Mouse (Mus musculus): ENCODE measurements around the gene Rec114.

Rec114 gene

DNA sequence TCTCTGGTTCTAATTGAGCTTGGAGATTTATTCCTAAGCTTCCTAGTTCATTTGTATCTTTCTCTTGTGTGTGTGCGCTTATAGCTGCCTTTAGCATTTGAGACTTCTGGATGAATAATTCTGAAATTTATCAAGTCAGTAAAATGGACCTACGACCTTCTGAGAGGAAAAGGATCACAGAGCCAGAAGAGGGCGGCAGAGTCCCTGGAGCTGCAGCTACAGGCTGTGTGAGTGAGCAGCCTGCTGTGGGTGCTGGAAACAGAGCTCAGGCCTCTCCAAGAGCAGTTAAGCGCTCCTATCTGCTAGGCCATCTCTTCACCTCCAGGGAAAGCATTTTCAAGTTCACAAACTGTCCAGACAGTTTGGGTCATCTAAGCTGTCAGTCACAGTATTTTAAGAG is 81.8 kb downstream of the Rec114 start:
- DNase-seq (ENCODE audit: low spot score): no peak

DNA sequence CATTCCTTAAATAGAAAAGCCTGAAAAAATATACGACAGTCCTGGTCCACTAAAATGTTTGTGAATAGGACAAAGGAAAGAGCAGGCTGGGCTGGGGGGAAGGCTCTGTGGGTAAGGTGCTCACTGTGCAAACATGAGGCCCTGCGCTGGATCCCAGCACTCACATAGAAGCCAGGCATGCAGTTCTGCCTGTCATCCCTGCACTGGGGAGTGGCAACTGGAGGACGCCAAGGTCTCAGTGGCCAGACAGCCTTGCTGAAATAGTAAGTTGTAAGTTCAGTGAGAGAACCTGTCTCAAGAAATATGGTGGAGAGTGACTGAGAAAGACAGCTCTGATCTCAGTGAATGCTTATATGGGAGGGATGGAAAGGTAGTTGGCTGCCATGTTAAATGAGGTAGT is 83.1 kb downstream of the Rec114 start:
- no peak for DNase-seq (ENCODE audit: low spot score)

DNA sequence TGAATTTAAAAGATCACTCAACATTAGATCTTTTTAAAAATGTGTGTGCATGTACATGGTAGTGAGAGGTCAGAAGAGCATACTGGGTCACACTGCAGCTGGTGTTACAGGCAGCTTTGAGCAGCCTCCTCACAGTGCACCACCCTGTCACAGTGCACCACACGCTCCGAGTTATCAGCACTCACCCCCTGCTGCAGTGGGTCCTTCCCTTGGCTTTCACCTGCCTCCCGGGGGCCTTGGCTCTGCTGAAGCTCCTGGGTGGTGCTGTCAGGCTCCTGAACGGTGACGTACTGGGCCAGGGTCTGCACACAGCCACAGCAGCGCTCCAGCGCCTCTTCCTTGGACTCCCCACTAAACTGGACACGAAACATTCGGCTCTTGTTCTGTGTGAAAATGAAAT is 83.8 kb downstream of the Rec114 start:
- DNase-seq (ENCODE audit: low spot score): no peak

DNA sequence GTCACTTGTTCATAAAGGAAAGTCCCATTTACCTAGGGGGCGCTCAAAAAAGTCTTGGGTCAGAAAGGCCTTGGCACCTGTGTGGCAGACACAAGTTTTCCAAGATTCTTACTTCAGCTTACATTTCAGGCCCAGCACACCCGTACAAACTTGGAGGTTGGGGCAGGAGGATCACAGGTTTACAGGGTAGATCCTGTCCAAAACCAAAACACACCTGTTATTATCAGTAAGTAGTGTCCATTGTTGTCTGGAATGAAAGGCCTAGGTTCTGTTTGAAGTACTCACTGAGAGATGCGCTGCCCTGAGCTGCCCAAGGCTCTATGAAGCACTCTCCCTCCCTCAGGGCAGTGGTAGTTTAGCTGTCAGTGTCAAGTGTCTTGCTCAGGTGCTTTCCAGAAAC is 84.4 kb downstream of the Rec114 start:
- DNase-seq (ENCODE audit: low spot score): no peak

DNA sequence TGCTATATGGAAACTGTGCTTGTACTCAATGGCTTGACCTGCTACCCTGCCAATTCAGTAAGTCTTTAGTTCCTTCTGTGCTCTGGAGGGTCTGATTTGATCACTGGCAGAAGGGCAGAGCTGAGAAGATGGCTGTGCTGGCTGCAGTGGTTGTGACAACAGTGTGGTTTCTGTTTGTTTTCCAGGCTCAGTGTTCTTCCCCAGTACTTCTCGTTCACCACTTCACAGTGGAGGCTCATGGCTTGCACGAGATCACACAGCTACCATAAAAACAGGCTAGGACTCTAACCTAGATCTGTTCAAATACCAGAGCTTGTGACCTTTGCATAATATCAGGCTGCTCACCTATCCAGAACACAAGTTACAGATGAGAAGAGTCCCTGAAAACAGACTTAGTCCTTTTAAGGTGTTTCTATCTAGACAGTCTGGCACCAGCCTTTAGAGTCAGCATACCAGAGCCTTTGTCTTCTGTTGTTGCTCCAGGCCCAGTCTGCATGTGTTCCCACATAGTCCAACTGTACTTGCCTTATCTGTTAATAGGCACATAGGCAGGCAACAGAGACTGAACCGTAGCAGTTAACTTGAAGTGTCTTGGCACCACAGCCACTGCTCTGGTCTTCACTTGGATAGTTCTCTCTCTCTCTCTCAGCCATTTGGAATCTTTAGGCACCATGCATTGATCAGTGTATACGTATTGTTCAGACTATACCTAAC is 85.0 kb downstream of the Rec114 start:
- DNase-seq (ENCODE audit: low spot score): no peak

DNA sequence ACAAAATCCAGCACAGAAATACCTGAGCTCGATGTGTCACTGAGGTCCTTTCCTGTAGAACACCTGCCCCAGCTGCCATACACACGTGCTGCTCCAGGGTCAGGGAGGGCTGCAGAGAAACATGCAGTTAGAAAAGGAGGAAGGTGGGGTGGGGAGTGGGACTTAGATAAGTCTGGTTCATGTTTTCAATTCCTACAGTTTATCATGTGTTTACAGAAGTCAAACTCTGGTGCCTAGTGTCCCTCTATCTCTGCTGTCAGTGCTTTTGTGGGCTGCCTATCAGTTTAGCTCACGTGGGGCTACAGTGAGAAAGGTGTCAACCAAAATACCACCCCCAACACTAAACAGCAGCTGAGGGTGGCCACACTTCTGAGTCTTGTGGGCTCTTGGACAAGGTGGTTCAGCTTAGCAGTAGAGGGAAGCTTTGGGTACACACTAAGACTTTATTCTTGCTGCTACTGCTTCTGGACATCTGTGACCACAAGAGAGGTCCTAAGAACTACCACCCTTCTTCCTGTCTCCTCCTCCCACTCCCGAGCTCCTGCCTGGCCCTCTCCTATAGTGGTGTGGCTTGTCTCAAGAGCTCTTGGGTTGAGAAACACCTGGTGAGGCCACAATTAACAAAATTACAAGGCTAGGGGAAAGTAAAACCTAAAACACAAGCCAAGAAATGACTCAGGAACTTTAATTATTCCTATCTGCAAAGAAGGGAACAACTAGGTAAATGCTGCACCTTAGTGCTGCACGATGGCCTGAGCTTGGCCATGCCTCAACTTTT is 85.8 kb downstream of the Rec114 start:
- DNase-seq (ENCODE audit: low spot score): peak; percentile 19

DNA sequence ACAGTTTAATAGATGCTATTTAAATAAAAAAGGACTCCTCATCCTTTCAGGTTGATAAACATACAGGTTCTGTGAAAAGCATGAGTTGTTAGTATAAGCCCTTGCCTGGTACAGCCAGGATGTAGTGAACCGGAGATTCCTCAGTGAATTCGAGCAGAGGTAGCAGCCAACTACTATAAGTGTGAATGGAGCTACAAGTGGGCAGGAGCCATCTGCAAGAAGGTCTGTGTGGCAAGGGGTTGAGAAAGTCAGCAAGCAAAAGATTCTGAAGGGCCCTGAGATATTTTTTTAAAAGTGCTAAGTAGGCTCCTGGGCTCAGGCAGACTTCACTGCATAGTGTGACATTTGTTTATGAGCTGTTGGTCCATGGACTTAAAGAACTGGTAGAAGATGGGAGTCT is 86.9 kb downstream of the Rec114 start:
- no peak for DNase-seq (ENCODE audit: low spot score)

DNA sequence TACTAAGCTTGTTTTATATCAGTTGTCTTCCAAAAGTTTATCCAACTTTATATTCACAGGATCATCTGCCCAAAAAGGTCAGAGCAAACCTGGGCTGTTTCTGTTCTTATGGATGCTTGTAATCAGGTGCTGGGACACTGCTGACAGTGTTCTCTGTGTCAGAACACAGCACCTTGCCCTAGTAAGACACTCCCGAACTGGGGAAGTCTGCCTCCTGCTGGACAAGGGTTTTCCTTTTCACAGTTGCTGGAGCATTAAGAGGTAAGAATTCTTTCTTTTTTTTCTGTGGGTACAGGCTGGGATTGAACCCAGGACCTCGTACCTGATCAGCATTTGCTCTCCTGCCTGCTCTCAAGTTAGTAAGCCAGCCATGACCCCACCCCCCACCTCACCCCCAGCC is 87.4 kb downstream of the Rec114 start:
- DNase-seq (ENCODE audit: low spot score): peak; percentile 14

DNA sequence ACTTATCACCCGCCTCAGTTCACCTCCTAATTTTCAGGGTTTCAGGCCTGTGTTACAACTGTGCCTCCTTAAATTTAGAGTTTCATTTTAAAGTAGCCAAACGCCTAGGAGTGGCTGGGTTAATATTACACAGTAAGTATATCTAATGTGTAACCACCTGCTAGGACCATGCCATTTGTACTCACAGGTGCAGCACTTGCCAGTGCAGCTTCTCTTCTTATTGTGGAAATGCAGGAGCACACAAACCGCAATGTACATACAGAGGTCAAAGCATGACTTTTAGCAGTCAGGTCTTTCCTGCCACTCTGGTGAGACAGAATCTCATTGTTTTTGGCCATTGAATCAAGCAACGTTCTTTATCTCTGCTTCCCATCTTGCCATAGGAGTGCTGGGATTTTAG is 89.3 kb downstream of the Rec114 start:
- DNase-seq (ENCODE audit: low spot score): peak; percentile 8

DNA sequence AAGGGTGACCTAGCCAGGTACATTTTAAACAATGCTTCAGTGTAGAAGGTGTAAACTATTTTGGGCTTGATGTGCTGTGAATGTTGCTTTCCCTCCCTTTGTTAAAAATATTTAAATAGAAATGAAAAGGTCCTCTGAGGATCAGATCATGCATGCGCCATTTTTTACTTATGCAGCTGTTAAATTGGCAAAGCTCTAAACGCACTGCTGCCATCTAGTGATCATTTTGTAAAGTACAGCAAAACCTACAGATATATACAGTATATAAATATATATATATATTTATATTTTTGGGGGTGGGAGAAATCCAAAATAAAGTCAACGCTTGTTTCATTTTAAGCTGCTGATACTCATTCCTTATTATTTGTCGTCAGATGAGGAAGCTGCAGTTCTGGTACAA is 91.8 kb downstream of the Rec114 start:
- peak; percentile 61 for DNase-seq (ENCODE audit: low spot score)

DNA sequence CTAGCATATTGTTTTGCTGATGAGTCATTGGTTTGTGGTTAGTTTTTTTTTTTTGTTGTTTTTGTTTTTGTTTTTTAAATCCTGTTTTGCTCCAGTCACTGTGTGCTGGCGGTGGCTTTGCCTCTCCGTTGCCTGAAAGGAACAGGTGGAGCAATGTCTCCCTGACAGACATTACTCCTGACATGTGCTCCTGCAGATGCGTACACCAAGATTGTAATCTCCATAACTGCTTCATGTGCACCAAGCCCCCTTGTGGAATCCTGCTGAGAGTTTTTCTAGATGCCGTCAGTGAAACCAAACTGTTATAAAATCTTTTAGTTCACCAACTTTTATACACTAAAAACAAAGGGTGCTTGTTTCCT is 94.5 kb downstream of the Rec114 start:
- DNase-seq (ENCODE audit: low spot score): no peak

DNA sequence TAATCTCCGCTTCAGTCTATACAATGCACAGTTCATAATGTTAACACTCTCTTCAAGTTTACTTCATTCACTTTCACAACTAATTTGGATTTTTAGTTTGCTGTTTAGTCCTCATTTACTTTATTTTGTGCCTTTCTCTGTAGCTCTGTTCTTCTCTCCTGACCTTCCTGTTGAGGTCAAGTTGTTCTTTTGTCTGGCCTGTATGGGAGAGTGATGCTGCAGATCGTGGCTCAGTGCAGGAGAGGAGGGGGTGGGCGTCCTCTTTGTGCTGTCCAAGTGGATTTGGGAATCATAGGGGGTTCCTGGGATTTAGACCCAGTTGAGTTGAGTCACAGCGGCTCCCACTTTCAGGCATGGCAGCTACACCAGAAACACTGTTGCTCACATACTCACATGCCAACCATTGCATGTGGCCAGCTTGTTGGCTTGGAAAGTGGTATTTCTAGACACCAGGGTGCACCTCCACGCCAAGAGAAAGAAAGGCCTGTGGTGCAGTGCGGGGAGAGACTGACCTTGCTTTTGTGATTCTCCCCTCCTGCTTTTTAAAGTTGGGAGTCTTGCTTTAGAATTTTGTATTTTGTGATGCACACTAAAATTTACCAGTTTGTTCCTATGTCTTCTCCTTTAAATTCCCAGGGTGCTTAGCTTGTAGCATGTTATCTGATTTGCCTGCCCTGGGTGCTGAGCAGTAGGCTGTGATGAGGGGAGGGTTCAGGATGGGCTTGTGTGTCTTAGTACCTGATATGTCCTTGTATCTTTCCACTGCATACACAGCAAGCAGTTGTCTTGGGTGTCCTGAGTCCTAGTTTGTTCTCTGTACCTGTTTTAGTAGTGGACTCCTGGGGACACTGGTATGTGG is 95.1 kb downstream of the Rec114 start:
- DNase-seq (ENCODE audit: low spot score): no peak

DNA sequence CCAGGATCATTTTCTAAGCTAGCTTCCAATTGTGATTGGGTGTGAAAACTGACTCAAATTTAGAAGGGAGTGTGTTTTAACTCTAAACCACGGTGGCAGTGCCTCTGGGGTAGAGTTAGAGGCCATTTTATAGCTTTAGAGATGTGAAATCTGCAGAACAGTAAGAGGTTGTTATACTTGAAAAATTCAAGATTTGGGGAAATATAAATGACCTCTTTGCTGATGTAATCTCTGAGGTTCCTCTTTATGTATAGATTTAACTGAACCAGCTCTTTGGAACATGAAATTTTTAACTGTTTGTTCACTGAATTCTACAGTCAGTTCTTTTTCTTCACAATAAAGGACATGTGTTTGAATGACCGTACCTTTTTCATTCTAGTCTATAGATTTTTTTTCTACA is 113.3 kb downstream of the Rec114 start:
- DNase-seq (ENCODE audit: low spot score): no peak

DNA sequence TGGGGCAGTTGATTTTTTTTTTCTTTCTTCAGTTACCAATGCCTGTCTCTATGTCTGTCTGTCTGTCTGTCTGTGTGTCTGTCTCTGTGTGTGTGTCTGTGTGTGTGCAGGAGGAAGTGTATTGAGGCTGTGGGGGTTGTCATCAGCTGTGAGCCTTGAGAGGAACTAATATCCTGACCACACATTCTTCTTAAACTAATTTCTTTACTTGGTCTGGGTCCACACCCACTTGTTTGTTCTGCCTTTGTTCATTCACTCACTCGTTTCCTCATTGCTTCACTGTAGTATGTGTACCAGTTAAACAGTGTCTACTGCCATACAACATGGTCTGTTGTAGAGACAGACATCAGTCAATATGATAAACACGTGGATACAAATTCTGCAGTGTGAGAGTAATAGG is 116.6 kb downstream of the Rec114 start:
- peak; percentile 16 for DNase-seq (ENCODE audit: low spot score)

DNA sequence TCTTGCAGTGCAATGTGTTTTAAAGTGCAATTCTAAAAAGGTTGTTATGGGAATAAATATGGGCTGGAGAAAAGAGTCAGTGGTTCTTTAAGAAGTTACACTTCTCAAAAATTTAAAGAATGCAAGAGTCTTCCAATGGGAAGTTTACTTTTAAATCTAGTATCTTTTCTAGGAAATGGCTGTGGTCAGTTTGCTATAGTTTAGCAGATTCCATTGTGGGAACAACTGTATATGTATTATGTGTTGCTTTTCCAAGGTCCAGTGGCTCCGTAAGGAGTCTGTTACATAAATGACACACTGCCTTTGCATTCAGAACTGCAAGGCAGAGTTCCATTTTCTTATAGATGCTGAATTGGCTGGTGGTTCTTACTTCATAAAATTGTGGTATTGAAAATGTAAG is 120.8 kb downstream of the Rec114 start:
- no peak for DNase-seq (ENCODE audit: low spot score)

DNA sequence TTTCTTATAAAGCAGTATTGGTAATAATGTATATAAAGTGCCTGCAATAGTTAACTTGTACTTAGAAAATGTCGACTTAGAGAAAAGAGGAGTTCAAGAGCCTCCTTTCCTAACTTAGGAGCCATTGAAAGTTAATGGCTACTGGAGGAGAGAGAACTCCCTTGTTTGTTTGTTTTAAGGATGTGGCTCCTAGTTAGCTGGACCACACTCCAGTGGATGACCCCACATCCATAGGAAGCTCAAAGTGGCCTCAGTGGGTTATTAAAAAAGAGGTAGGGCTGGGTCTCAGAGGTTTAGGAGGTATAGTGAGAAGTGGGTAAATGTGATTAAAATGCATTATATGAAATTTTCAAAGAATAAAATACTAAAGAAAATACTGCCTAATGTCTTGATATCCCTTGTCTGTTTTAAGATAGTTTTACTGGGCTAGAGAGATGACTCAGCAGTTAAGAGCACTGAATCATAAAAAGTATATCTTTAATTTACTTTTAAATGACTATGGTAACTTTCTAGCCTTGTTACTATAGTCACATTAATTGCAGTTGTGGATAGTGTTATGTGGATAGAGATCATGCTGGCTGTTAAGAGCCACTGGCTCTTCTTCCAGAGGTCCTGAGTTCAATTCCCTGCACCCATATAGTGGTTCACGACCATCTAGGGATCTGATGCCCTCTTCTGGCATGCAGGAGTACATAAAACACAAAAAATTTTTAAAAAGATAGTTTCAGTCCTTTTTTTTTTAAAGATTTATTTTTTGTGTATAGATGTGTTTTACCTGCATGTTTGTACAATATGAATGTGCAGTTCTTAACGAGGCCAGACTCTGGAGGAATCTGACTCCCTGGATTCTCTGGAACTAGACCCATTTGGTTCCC is 128.5 kb downstream of the Rec114 start:
- DNase-seq (ENCODE audit: low spot score): no peak

DNA sequence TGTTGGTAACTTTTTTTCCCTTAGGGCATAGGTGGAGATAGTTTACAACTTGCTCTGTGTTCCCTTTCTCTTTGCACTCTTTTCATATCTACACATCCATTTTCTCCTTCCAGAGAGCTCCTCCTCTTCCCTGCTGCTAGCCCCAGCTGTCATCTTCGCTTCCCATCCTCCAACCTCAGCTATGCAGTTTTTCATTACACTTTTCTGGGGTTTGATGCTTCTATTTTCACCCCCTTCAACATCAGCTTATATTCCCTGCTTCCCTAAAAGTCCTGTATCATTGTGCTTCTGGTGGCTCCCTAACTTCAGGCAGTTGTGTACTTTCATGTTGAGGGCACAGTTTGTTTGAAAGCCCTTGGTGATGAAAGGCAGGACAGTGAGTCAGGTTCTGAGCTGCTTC is 130.0 kb downstream of the Rec114 start:
- no peak for DNase-seq (ENCODE audit: low spot score)

Measured in lung, postnatal 25 days (tissue).